Mouse (Mus musculus): Measurements from ENCODE around the gene Unc5b. TPM values are rescaled to one million over a fixed set of nuclear protein-coding genes. Genes with fewer than 3 reads are reported as not detected.
"Not testable (repeated sequence)": the region's sequence is repeated elsewhere in the genome, so short reads cannot be mapped to it uniquely, and the experiment has no call there.

Gene Unc5b
- total and polyA plus RNA-seq, 3 experiments, result 0.04 to 0.21 (median 0.06) TPM

GRCm38 (mm10) chr10:60743681-60744080 lies 87.7 kb downstream of the Unc5b start:
- Histone ChIP-seq H3K36me3 (replicated peaks in 1 of 2; ENCODE audit: control insufficient read depth in 1 of 2, insufficient read depth in 1 of 2, low read length in 1 of 2) (peaks cover 13 to 44% of the 10 kb centered on the region in 2 experiments), H3K9me3 (replicated peaks; ENCODE audit: low read length) (peaks cover 4% of the 10 kb centered on the region), H3K4me3 (replicated peaks in 1 of 3; ENCODE audit: low read depth in 2 of 3, low read length in 2 of 3, poor library complexity in 1 of 3) (no peak overlapping the region), H3K79me2 (replicated peaks; ENCODE audit: control insufficient read depth, extremely low read depth, insufficient read depth, poor library complexity, severe bottlenecking) (no peaks in the 10 kb centered on the region; the same call in 1 of the 2 replicates), H3K9ac (ENCODE audit: insufficient read depth, low read depth) (peak overlapping the region; percentile 14; the same call in 1 of the 2 replicates), H3K4me2 (ENCODE audit: insufficient read depth, low read depth, poor library complexity, severe bottlenecking) (no peak overlapping the region), H3K27ac (ENCODE audit: insufficient read depth, low read depth) (peak overlapping the region; percentile 62), H3K4me1 (ENCODE audit: control insufficient read depth in 1 of 2, insufficient read depth in 2 of 2) (peaks cover 76 to 98% of the 10 kb centered on the region in 2 experiments), H3K27me3 (replicated peaks) (no peaks in the 10 kb centered on the region)
- no peak for DNase-seq (ENCODE audit: extremely low read depth)
- in situ Hi-C loops (cut with MboI; ENCODE audit: low pct_ligation_motif_present, low pct_unique_long_range_greater_than_20kb, low sequenced_read_pairs) (no loop called here), dilution Hi-C loops (cut with MboI; ENCODE audit: extremely low pct_ligation_motif_present, extremely low pct_unique_long_range_greater_than_20kb, low sequenced_read_pairs) (no loop called here)
- TF ChIP-seq ETS1 (conservative IDR thresholded peaks at IDR 0.05; ENCODE audit: low read depth, low read length) (no peak), MYC (IDR thresholded peaks at IDR 0.05; ENCODE audit: low read depth, low read length) (peak; percentile 71; the same call in 1 of the 2 replicates), MAX (IDR thresholded peaks at IDR 0.05; ENCODE audit: low read length) (peak; percentile 84), MAFK (IDR thresholded peaks at IDR 0.05; ENCODE audit: insufficient replicate concordance, low read length) (no peak), MXI1 (IDR thresholded peaks at IDR 0.05; ENCODE audit: low read depth, low read length) (0 out of 2 replicates have a peak, but pooled peaks have one; percentile 26), BHLHE40 (IDR thresholded peaks at IDR 0.05; ENCODE audit: low read depth, low read length) (0 out of 2 replicates have a peak, but pooled peaks have one; percentile 37)

GRCm38 (mm10) chr10:60742942-60743341 lies 88.4 kb downstream of the Unc5b start:
- Histone ChIP-seq H3K36me3 (replicated peaks in 1 of 2; ENCODE audit: control insufficient read depth in 1 of 2, insufficient read depth in 1 of 2, low read length in 1 of 2) (peaks cover 7 to 37% of the 10 kb centered on the region in 2 experiments), H3K4me2 (ENCODE audit: insufficient read depth, low read depth, poor library complexity, severe bottlenecking) (no peak overlapping the region), H3K4me1 (ENCODE audit: control insufficient read depth in 1 of 2, insufficient read depth in 2 of 2) (peaks cover 76 to 95% of the 10 kb centered on the region in 2 experiments), H3K4me3 (replicated peaks in 1 of 3; ENCODE audit: low read depth in 2 of 3, low read length in 2 of 3, poor library complexity in 1 of 3) (no peak overlapping the region), H3K9me3 (replicated peaks; ENCODE audit: low read length) (peaks cover 4% of the 10 kb centered on the region), H3K79me2 (replicated peaks; ENCODE audit: control insufficient read depth, extremely low read depth, insufficient read depth, poor library complexity, severe bottlenecking) (no peaks in the 10 kb centered on the region; the same call in none of the 2 replicates), H3K27me3 (replicated peaks) (no peaks in the 10 kb centered on the region), H3K9ac (ENCODE audit: insufficient read depth, low read depth) (no peak overlapping the region), H3K27ac (ENCODE audit: insufficient read depth, low read depth) (peak overlapping the region; percentile 38)
- dilution Hi-C loops (cut with MboI; ENCODE audit: extremely low pct_ligation_motif_present, extremely low pct_unique_long_range_greater_than_20kb, low sequenced_read_pairs), result no loop called here
- in situ Hi-C loops (cut with MboI; ENCODE audit: low pct_ligation_motif_present, low pct_unique_long_range_greater_than_20kb, low sequenced_read_pairs), result no loop called here
- DNase-seq (ENCODE audit: extremely low read depth), result no peak
- TF ChIP-seq GABPA (IDR thresholded peaks at IDR 0.05; ENCODE audit: insufficient replicate concordance, low read depth, low read length) (no peak), ZKSCAN1 (IDR thresholded peaks at IDR 0.05; ENCODE audit: borderline replicate concordance, low read depth, low read length) (no peak), RAD21 (IDR thresholded peaks at IDR 0.05; ENCODE audit: low read depth, low read length) (no peak), ELF1 (IDR thresholded peaks at IDR 0.05; ENCODE audit: low read depth, low read length) (no peak)

- dilution Hi-C loops (cut with MboI; ENCODE audit: extremely low pct_ligation_motif_present, extremely low pct_unique_long_range_greater_than_20kb, low sequenced_read_pairs); H3K79me2 ChIP-seq (replicated peaks; ENCODE audit: control insufficient read depth, extremely low read depth, insufficient read depth, poor library complexity, severe bottlenecking); H3K27me3 ChIP-seq (replicated peaks); H3K9me3 ChIP-seq (replicated peaks; ENCODE audit: low read length); H3K4me2 ChIP-seq (ENCODE audit: insufficient read depth, low read depth, poor library complexity, severe bottlenecking); H3K9ac ChIP-seq (ENCODE audit: insufficient read depth, low read depth); in situ Hi-C loops (cut with MboI; ENCODE audit: low pct_ligation_motif_present, low pct_unique_long_range_greater_than_20kb, low sequenced_read_pairs); H3K4me3 ChIP-seq (replicated peaks in 1 of 3; ENCODE audit: low read depth in 2 of 3, low read length in 2 of 3, poor library complexity in 1 of 3); DNase-seq (ENCODE audit: extremely low read depth): not testable (repeated sequence)
- Histone ChIP-seq H3K27ac (ENCODE audit: insufficient read depth, low read depth) (peak overlapping the region; percentile 82), H3K36me3 (replicated peaks in 1 of 2; ENCODE audit: control insufficient read depth in 1 of 2, insufficient read depth in 1 of 2, low read length in 1 of 2) (peaks cover 3 to 35% of the 10 kb centered on the region in 2 experiments), H3K4me1 (ENCODE audit: control insufficient read depth in 1 of 2, insufficient read depth in 2 of 2) (peaks cover 81 to 95% of the 10 kb centered on the region in 2 experiments)
Observed at GRCm38 (mm10) chr10:60742296-60742695, 89.1 kb downstream of the Unc5b start.
